Mouse (Mus musculus): ENCODE results near the gene Scamp3. TPM values are rescaled to one million over a fixed set of nuclear protein-coding genes. Genes with fewer than 3 reads are reported as not detected.

Scamp3 gene
- polyA plus RNA-seq, 1 experiment from 2014 or later, result 74.8 TPM

DNA sequence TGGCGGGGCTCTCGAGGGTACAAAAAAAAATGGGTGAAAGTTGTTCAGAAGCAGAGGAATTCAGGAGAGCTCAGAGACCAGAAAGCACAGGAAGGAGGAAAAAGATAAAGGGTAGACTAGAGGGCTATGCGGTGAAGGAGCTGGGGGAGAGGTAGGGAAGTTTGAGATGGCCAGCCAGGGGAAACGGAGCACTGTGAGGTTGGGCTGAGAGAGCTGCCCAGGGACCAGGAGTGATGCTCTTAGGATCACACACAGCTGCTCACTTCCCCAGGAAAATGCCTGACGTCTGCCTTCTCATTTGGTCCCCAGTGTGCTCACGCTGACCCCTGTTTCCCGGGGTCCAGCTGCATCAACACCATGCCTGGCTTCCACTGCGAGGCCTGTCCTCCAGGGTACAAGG, 42.3 kb downstream of the Scamp3 start:
- Histone ChIP-seq H3K4me3 (ENCODE audit: control insufficient read depth in 1 of 2, insufficient read depth in 1 of 2, low read depth in 1 of 2, low read length in 2 of 2) (no peak overlapping the region), H3K4me1 (ENCODE audit: control insufficient read depth in 2 of 2, insufficient read depth in 2 of 2, low read length in 2 of 2) (peaks cover 8 to 13% of the 10 kb centered on the region in 2 experiments), H3K4me2 (ENCODE audit: low read length) (no peak overlapping the region), H3K9ac (ENCODE audit: low read length) (no peak overlapping the region), H3K27me3 (ENCODE audit: control insufficient read depth, insufficient read depth, low read length) (no peaks in the 10 kb centered on the region; the same call in 1 of the 2 replicates), H3K9me3 (ENCODE audit: control insufficient read depth, low read length) (no peaks in the 10 kb centered on the region), H3K36me3 (ENCODE audit: control insufficient read depth, insufficient read depth, low read length) (no peaks in the 10 kb centered on the region), H3K27ac (replicated peaks in 1 of 2; ENCODE audit: control insufficient read depth in 1 of 2, insufficient read depth in 1 of 2, low read depth in 2 of 2, low read length in 2 of 2) (peak overlapping the region in 1 of 2 experiments; percentile 35; a peak in 1 of 4 replicates)
- WGBS, result 25% methylated on average over 8 of the region's 8 CpGs
- ATAC-seq (ENCODE audit: insufficient number of reproducible peaks, insufficient read depth, low FRiP score, low read depth), result no peak

DNA sequence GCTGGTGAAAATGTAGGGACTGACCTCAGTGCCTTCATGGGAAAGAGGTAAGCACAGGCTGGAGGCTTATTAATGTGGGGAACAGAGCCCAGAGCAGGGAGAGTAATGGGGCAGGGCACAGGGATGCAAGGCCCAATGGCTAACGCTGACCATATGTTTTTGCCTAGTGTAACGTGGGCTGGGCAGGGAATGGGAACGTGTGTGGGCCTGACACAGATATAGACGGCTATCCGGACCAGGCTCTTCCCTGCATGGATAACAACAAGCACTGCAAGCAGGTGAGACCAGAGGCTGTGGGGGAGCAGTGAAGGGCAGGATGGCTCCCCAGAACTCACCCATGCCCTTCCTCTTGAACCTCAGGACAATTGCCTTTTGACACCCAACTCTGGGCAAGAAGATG, 43.9 kb downstream of the Scamp3 start:
- Histone ChIP-seq H3K4me3 (ENCODE audit: control insufficient read depth in 1 of 2, insufficient read depth in 1 of 2, low read depth in 1 of 2, low read length in 2 of 2) (no peak overlapping the region), H3K36me3 (ENCODE audit: control insufficient read depth, insufficient read depth, low read length) (no peaks in the 10 kb centered on the region), H3K9me3 (ENCODE audit: control insufficient read depth, low read length) (no peaks in the 10 kb centered on the region), H3K27ac (replicated peaks in 1 of 2; ENCODE audit: control insufficient read depth in 1 of 2, insufficient read depth in 1 of 2, low read depth in 2 of 2, low read length in 2 of 2) (no peak overlapping the region), H3K4me1 (ENCODE audit: control insufficient read depth in 2 of 2, insufficient read depth in 2 of 2, low read length in 2 of 2) (no peaks in the 10 kb centered on the region; a peak in 1 of 4 replicates), H3K27me3 (ENCODE audit: control insufficient read depth, insufficient read depth, low read length) (peaks cover 14% of the 10 kb centered on the region), H3K4me2 (ENCODE audit: low read length) (no peak overlapping the region), H3K9ac (ENCODE audit: low read length) (no peak overlapping the region)
- ATAC-seq (ENCODE audit: insufficient number of reproducible peaks, insufficient read depth, low FRiP score, low read depth), result no peak
- WGBS, result 78% methylated on average over 5 of the region's 5 CpGs

DNA sequence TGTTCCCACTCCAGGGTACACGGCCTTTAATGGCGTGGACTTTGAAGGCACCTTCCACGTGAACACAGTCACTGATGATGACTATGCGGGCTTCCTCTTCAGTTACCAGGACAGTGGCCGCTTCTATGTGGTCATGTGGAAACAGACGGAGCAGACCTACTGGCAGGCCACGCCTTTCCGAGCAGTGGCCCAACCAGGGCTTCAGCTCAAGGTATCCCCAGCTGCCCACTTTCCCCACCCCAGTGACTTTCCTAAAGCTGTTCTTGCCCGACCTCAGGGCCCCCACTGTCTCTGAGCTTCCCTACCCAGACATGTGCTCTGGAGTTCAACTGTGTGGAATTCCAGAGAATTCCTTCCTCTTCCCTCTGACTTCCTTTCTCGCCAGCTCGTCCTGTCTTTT, 47.5 kb downstream of the Scamp3 start:
- no peak overlapping the region for H3K4me2 ChIP-seq (ENCODE audit: low read length)
- H3K27ac ChIP-seq (replicated peaks in 1 of 2; ENCODE audit: control insufficient read depth in 1 of 2, insufficient read depth in 1 of 2, low read depth in 2 of 2, low read length in 2 of 2), result no peak overlapping the region
- H3K4me1 ChIP-seq (ENCODE audit: control insufficient read depth in 2 of 2, insufficient read depth in 2 of 2, low read length in 2 of 2), result peaks cover 10 to 16% of the 10 kb centered on the region in 2 experiments
- ATAC-seq (ENCODE audit: insufficient number of reproducible peaks, insufficient read depth, low FRiP score, low read depth), result no peak
- 75% methylated on average over 11 of the region's 11 CpGs for WGBS
- peaks cover 24% of the 10 kb centered on the region for H3K27me3 ChIP-seq (ENCODE audit: control insufficient read depth, insufficient read depth, low read length)
- no peak overlapping the region for H3K4me3 ChIP-seq (ENCODE audit: control insufficient read depth in 1 of 2, insufficient read depth in 1 of 2, low read depth in 1 of 2, low read length in 2 of 2)
- no peaks in the 10 kb centered on the region for H3K36me3 ChIP-seq (ENCODE audit: control insufficient read depth, insufficient read depth, low read length)
- H3K9ac ChIP-seq (ENCODE audit: low read length), result no peak overlapping the region
- no peaks in the 10 kb centered on the region for H3K9me3 ChIP-seq (ENCODE audit: control insufficient read depth, low read length)

DNA sequence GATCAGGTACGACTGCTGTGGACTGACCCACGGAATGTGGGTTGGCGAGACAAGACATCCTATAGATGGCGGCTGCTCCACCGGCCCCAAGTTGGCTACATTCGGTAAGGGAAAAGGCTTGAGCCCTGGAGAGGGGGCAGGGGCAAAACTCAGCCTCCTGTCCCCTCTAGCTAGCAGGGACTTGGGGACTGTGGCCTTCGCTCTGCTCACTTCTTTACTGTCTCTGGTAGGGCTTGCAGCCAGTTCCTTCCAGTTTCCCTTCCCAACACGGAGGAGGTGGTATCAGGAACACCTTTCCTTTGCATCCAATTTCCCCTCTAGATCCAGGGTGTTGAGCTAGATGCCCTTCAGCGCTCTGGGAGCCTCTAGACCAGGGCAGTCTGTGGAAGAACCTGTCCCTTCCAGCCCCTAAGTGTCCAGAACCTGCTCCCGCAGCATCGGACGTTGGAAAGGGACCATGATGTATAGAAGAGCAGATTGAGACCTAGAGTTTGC, 48.1 kb downstream of the Scamp3 start:
- Histone ChIP-seq H3K4me1 (ENCODE audit: control insufficient read depth in 2 of 2, insufficient read depth in 2 of 2, low read length in 2 of 2) (peaks cover 10 to 16% of the 10 kb centered on the region in 2 experiments), H3K9me3 (ENCODE audit: control insufficient read depth, low read length) (no peaks in the 10 kb centered on the region), H3K36me3 (ENCODE audit: control insufficient read depth, insufficient read depth, low read length) (no peaks in the 10 kb centered on the region), H3K27me3 (ENCODE audit: control insufficient read depth, insufficient read depth, low read length) (peaks cover 24% of the 10 kb centered on the region), H3K27ac (replicated peaks in 1 of 2; ENCODE audit: control insufficient read depth in 1 of 2, insufficient read depth in 1 of 2, low read depth in 2 of 2, low read length in 2 of 2) (no peak overlapping the region), H3K4me2 (ENCODE audit: low read length) (no peak overlapping the region), H3K4me3 (ENCODE audit: control insufficient read depth in 1 of 2, insufficient read depth in 1 of 2, low read depth in 1 of 2, low read length in 2 of 2) (no peak overlapping the region), H3K9ac (ENCODE audit: low read length) (no peak overlapping the region)
- 66% methylated on average over 12 of the region's 12 CpGs for WGBS
- ATAC-seq (ENCODE audit: insufficient number of reproducible peaks, insufficient read depth, low FRiP score, low read depth), result no peak

DNA sequence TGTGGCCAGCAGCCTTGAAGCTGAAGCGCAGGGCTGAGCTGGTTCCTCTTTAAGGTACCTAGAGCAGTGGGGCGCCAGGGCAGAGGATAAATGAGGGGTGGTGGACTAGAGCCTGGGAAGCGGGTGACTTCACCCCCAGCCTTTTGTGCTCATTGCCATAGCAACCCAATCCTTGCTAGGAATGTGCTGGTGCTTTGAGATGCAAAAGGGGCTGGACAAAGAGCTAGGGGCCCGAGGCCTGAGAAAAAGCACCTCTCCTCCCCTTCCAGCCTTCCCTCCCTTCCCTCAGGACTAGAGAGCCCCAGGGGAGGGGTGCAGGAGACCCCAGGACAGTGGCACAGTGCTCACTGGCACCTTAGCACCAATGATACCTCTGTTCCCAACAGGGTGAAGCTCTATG, 48.6 kb downstream of the Scamp3 start:
- Histone ChIP-seq H3K4me3 (ENCODE audit: control insufficient read depth in 1 of 2, insufficient read depth in 1 of 2, low read depth in 1 of 2, low read length in 2 of 2) (no peak overlapping the region), H3K9ac (ENCODE audit: low read length) (no peak overlapping the region), H3K9me3 (ENCODE audit: control insufficient read depth, low read length) (no peaks in the 10 kb centered on the region), H3K4me1 (ENCODE audit: control insufficient read depth in 2 of 2, insufficient read depth in 2 of 2, low read length in 2 of 2) (peaks cover 10 to 16% of the 10 kb centered on the region in 2 experiments), H3K27ac (replicated peaks in 1 of 2; ENCODE audit: control insufficient read depth in 1 of 2, insufficient read depth in 1 of 2, low read depth in 2 of 2, low read length in 2 of 2) (no peak overlapping the region), H3K36me3 (ENCODE audit: control insufficient read depth, insufficient read depth, low read length) (no peaks in the 10 kb centered on the region), H3K4me2 (ENCODE audit: low read length) (no peak overlapping the region), H3K27me3 (ENCODE audit: control insufficient read depth, insufficient read depth, low read length) (peaks cover 24% of the 10 kb centered on the region)
- WGBS, result 76% methylated on average over 4 of the region's 4 CpGs
- no peak for ATAC-seq (ENCODE audit: insufficient number of reproducible peaks, insufficient read depth, low FRiP score, low read depth)

DNA sequence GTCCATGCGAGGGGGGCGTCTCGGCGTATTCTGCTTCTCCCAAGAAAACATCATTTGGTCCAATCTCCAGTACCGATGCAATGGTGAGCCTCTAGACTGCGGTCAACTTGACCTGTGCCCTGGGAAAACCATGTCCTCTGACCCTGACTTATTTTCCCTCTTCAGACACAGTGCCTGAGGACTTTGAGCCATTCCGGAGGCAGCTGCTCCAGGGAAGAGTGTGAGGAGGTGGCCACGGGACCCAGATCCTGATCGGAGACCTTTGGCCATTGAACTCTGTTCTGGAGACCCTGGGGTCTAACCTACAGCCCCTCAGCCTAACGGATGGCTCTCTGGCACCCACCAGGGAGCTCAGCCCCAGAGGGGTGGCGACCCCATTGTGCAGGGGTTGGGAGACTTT, 49.1 kb downstream of the Scamp3 start:
- Histone ChIP-seq H3K4me1 (ENCODE audit: control insufficient read depth in 2 of 2, insufficient read depth in 2 of 2, low read length in 2 of 2) (peaks cover 10 to 16% of the 10 kb centered on the region in 2 experiments), H3K4me2 (ENCODE audit: low read length) (peak overlapping the region; percentile 73; the same call in 1 of the 2 replicates), H3K36me3 (ENCODE audit: control insufficient read depth, insufficient read depth, low read length) (no peaks in the 10 kb centered on the region), H3K27me3 (ENCODE audit: control insufficient read depth, insufficient read depth, low read length) (peaks cover 25% of the 10 kb centered on the region), H3K9me3 (ENCODE audit: control insufficient read depth, low read length) (no peaks in the 10 kb centered on the region), H3K9ac (ENCODE audit: low read length) (no peak overlapping the region; the same call in 1 of the 2 replicates), H3K4me3 (ENCODE audit: control insufficient read depth in 1 of 2, insufficient read depth in 1 of 2, low read depth in 1 of 2, low read length in 2 of 2) (no peak overlapping the region), H3K27ac (replicated peaks in 1 of 2; ENCODE audit: control insufficient read depth in 1 of 2, insufficient read depth in 1 of 2, low read depth in 2 of 2, low read length in 2 of 2) (no peak overlapping the region)
- WGBS, result 56% methylated on average over 11 of the region's 11 CpGs
- ATAC-seq (ENCODE audit: insufficient number of reproducible peaks, insufficient read depth, low FRiP score, low read depth), result no peak

DNA sequence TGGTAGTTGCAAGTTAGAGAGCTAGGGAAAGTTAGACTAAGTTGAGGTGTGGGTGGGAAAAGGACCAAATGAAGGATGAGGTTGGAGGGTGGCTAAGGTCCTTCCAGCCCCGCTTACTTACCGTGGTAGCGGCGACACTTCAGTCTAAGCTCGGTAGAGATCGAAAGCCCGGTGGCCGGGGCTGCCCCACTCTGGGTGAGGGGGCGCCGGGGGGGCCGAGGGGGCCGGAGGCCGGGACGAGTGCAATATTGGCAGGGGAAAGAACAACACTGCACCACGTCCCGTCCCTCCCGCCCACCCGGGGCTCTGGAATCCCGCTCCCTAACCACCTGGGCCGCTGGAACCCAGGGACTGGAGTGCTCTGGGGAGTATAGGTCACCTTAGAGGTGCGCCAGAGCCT, 49.6 kb downstream of the Scamp3 start, which contains the start of gene Mtx1:
Gene Mtx1 (minus strand): TSS at position 189 of the 400 bp plus-strand sequence.
- H3K27me3 ChIP-seq (ENCODE audit: control insufficient read depth, insufficient read depth, low read length), result peaks cover 30% of the 10 kb centered on the region
- H3K4me3 ChIP-seq (ENCODE audit: control insufficient read depth in 1 of 2, insufficient read depth in 1 of 2, low read depth in 1 of 2, low read length in 2 of 2), result peak within 1 kb of the TSS; percentile 50 to 60
- peak within 1 kb of the TSS; percentile 49 for H3K9ac ChIP-seq (ENCODE audit: low read length)
- H3K9me3 ChIP-seq (ENCODE audit: control insufficient read depth, low read length), result no peaks in the 10 kb centered on the region
- H3K4me1 ChIP-seq (ENCODE audit: control insufficient read depth in 2 of 2, insufficient read depth in 2 of 2, low read length in 2 of 2), result peaks cover 10 to 16% of the 10 kb centered on the region in 2 experiments
- H3K36me3 ChIP-seq (ENCODE audit: control insufficient read depth, insufficient read depth, low read length), result no peaks in the 10 kb centered on the region
- ATAC-seq (ENCODE audit: insufficient number of reproducible peaks, insufficient read depth, low FRiP score, low read depth), result no peak
- 8% methylated on average over 21 of the region's 21 CpGs for WGBS
- peak within 1 kb of the TSS; percentile 26 to 50; a peak in 2 of 4 replicates for H3K27ac ChIP-seq (replicated peaks in 1 of 2; ENCODE audit: control insufficient read depth in 1 of 2, insufficient read depth in 1 of 2, low read depth in 2 of 2, low read length in 2 of 2)
- peak within 1 kb of the TSS; percentile 73 for H3K4me2 ChIP-seq (ENCODE audit: low read length)
